Mouse (Mus musculus): ENCODE measurements around the gene Tln1. TPM values are rescaled to one million over a fixed set of nuclear protein-coding genes. Genes with fewer than 3 reads are reported as not detected.
"Not testable (repeated sequence)": the region's sequence is repeated elsewhere in the genome, so short reads cannot be mapped to it uniquely, and the experiment has no call there.

Gene Tln1
- polyA plus RNA-seq, 1 experiment from 2014 or later, result 66.2 TPM

GRCm38 (mm10) chr4:43558631-43559356 is 3.7 kb downstream of the Tln1 start:
- peak overlapping the region; percentile 32 for H3K4me2 ChIP-seq
- WGBS, result 25% methylated on average over 13 of the region's 13 CpGs
- peaks cover 28% of the 10 kb centered on the region for H3K36me3 ChIP-seq
- H3K27me3 ChIP-seq, result no peaks in the 10 kb centered on the region
- peaks cover 43% of the 10 kb centered on the region for H3K4me1 ChIP-seq (replicated peaks)
- no peaks in the 10 kb centered on the region for H3K9me3 ChIP-seq
- H3K27ac ChIP-seq (replicated peaks), result peak overlapping the region; percentile 11; the same call in 1 of the 2 replicates
- H3K4me3 ChIP-seq, result no peak overlapping the region
- no peak for ATAC-seq (ENCODE audit: low FRiP score, low read depth)
- H3K9ac ChIP-seq, result no peak overlapping the region

- Histone ChIP-seq H3K4me2 (peak overlapping the region; percentile 32), H3K9me3 (no peaks in the 10 kb centered on the region), H3K9ac (no peak overlapping the region), H3K27me3 (no peaks in the 10 kb centered on the region), H3K27ac (replicated peaks) (no peak overlapping the region), H3K36me3 (peaks cover 33% of the 10 kb centered on the region), H3K4me3 (no peak overlapping the region), H3K4me1 (replicated peaks) (peaks cover 37% of the 10 kb centered on the region)
- no peak for ATAC-seq (ENCODE audit: low FRiP score, low read depth)
- 41% methylated on average over 5 of the region's 5 CpGs for WGBS
These were observed 4.4 kb downstream of the Tln1 start for GRCm38 (mm10) chr4:43558028-43558630.

- H3K9ac ChIP-seq, result no peak overlapping the region
- H3K36me3 ChIP-seq, result peaks cover 53% of the 10 kb centered on the region
- H3K27ac ChIP-seq (replicated peaks), result no peak overlapping the region
- 97% methylated on average over 7 of the region's 7 CpGs for WGBS
- no peaks in the 10 kb centered on the region for H3K9me3 ChIP-seq
- H3K4me3 ChIP-seq, result no peak overlapping the region
- no peak for ATAC-seq (ENCODE audit: low FRiP score, low read depth)
- no peak overlapping the region for H3K4me2 ChIP-seq
- H3K4me1 ChIP-seq (replicated peaks), result peaks cover 27% of the 10 kb centered on the region
- H3K27me3 ChIP-seq, result no peaks in the 10 kb centered on the region
These were observed 6.6 kb downstream of the Tln1 start for GRCm38 (mm10) chr4:43555926-43556325.

- no peak overlapping the region for H3K27ac ChIP-seq (replicated peaks)
- no peak overlapping the region for H3K4me3 ChIP-seq
These were observed 8.6 kb downstream of the Tln1 start for GRCm38 (mm10) chr4:43553891-43554290.

GRCm38 (mm10) chr4:43552437-43552836 is 10.1 kb downstream of the Tln1 start:
- H3K4me3 ChIP-seq, result no peak overlapping the region
- no peak overlapping the region for H3K9ac ChIP-seq
- 90% methylated on average over 5 of the region's 5 CpGs for WGBS
- H3K4me2 ChIP-seq, result no peak overlapping the region
- H3K27ac ChIP-seq (replicated peaks), result no peak overlapping the region
- no peak for ATAC-seq (ENCODE audit: low FRiP score, low read depth)
- no peaks in the 10 kb centered on the region for H3K27me3 ChIP-seq
- H3K9me3 ChIP-seq, result no peaks in the 10 kb centered on the region
- no peaks in the 10 kb centered on the region for H3K4me1 ChIP-seq (replicated peaks)
- peaks cover 87% of the 10 kb centered on the region for H3K36me3 ChIP-seq

More at GRCm38 (mm10) chr4:43553891-43554290, 8.6 kb downstream of the Tln1 start:
- Histone ChIP-seq H3K27me3 (no peaks in the 10 kb centered on the region), H3K9ac (no peak overlapping the region), H3K4me1 (replicated peaks) (peaks cover 8% of the 10 kb centered on the region), H3K4me2 (no peak overlapping the region), H3K9me3 (no peaks in the 10 kb centered on the region), H3K36me3 (peaks cover 73% of the 10 kb centered on the region)
- no peak for ATAC-seq (ENCODE audit: low FRiP score, low read depth)

- H3K36me3 ChIP-seq, result peaks cover 93% of the 10 kb centered on the region
- H3K4me1 ChIP-seq (replicated peaks); H3K4me2 ChIP-seq; H3K4me3 ChIP-seq; H3K27me3 ChIP-seq; H3K9me3 ChIP-seq; ATAC-seq (ENCODE audit: low FRiP score, low read depth); H3K27ac ChIP-seq (replicated peaks); H3K9ac ChIP-seq: not testable (repeated sequence)
- 87% methylated on average over 6 of the region's 6 CpGs for WGBS
These were observed 10.6 kb downstream of the Tln1 start for GRCm38 (mm10) chr4:43551854-43552253.

GRCm38 (mm10) chr4:43549055-43549454 is 13.4 kb downstream of the Tln1 start:
- ATAC-seq (ENCODE audit: low FRiP score, low read depth), result no peak
- H3K4me1 ChIP-seq (replicated peaks), result no peaks in the 10 kb centered on the region
- H3K36me3 ChIP-seq, result peaks cover 97% of the 10 kb centered on the region
- no peaks in the 10 kb centered on the region for H3K27me3 ChIP-seq
- 93% methylated on average over 12 of the region's 12 CpGs for WGBS
- H3K9ac ChIP-seq, result no peak overlapping the region
- H3K27ac ChIP-seq (replicated peaks), result no peak overlapping the region
- H3K4me3 ChIP-seq, result no peak overlapping the region
- no peaks in the 10 kb centered on the region for H3K9me3 ChIP-seq
- no peak overlapping the region for H3K4me2 ChIP-seq

GRCm38 (mm10) chr4:43547160-43547559 is 15.3 kb downstream of the Tln1 start:
- no peak overlapping the region for H3K27ac ChIP-seq (replicated peaks)
- H3K9me3 ChIP-seq, result no peaks in the 10 kb centered on the region
- H3K27me3 ChIP-seq, result no peaks in the 10 kb centered on the region
- H3K36me3 ChIP-seq, result peaks cover 97% of the 10 kb centered on the region
- no peak overlapping the region for H3K4me2 ChIP-seq
- 92% methylated on average over 8 of the region's 8 CpGs for WGBS
- no peak overlapping the region for H3K4me3 ChIP-seq
- no peaks in the 10 kb centered on the region for H3K4me1 ChIP-seq (replicated peaks)
- no peak for ATAC-seq (ENCODE audit: low FRiP score, low read depth)
- no peak overlapping the region for H3K9ac ChIP-seq

GRCm38 (mm10) chr4:43546375-43547047 is 16.0 kb downstream of the Tln1 start:
- Histone ChIP-seq H3K4me3 (no peak overlapping the region), H3K9me3 (no peaks in the 10 kb centered on the region), H3K36me3 (peaks cover 98% of the 10 kb centered on the region), H3K9ac (no peak overlapping the region), H3K4me1 (replicated peaks) (no peaks in the 10 kb centered on the region), H3K27ac (replicated peaks) (no peak overlapping the region), H3K4me2 (no peak overlapping the region), H3K27me3 (no peaks in the 10 kb centered on the region)
- no peak for ATAC-seq (ENCODE audit: low FRiP score, low read depth)
- 88% methylated on average over 12 of the region's 12 CpGs for WGBS

- no peak overlapping the region for H3K27ac ChIP-seq (replicated peaks)
- H3K4me2 ChIP-seq, result no peak overlapping the region
- no peaks in the 10 kb centered on the region for H3K27me3 ChIP-seq
- ATAC-seq (ENCODE audit: low FRiP score, low read depth), result no peak
- H3K36me3 ChIP-seq, result peaks cover 96% of the 10 kb centered on the region
- H3K9ac ChIP-seq, result no peak overlapping the region
- no peaks in the 10 kb centered on the region for H3K4me1 ChIP-seq (replicated peaks)
- H3K9me3 ChIP-seq, result no peaks in the 10 kb centered on the region
- no peak overlapping the region for H3K4me3 ChIP-seq
- 98% methylated on average over 3 of the region's 3 CpGs for WGBS
These were observed 20.4 kb downstream of the Tln1 start for GRCm38 (mm10) chr4:43542044-43542443.

- WGBS, result 91% methylated on average over 9 of the region's 9 CpGs
- no peaks in the 10 kb centered on the region for H3K4me1 ChIP-seq (replicated peaks)
- peaks cover 91% of the 10 kb centered on the region for H3K36me3 ChIP-seq
These were observed 26.5 kb downstream of the Tln1 start for GRCm38 (mm10) chr4:43536031-43536430.

GRCm38 (mm10) chr4:43535628-43536027 is 26.9 kb downstream of the Tln1 start:
- no peak overlapping the region for H3K4me2 ChIP-seq
- peaks cover 88% of the 10 kb centered on the region for H3K36me3 ChIP-seq
- no peak overlapping the region for H3K9ac ChIP-seq
- no peak overlapping the region for H3K4me3 ChIP-seq
- 97% methylated on average over 8 of the region's 8 CpGs for WGBS
- no peak for ATAC-seq (ENCODE audit: low FRiP score, low read depth)
- no peak overlapping the region for H3K27ac ChIP-seq (replicated peaks)
- H3K4me1 ChIP-seq (replicated peaks), result no peaks in the 10 kb centered on the region
- H3K27me3 ChIP-seq, result no peaks in the 10 kb centered on the region
- no peaks in the 10 kb centered on the region for H3K9me3 ChIP-seq

More at GRCm38 (mm10) chr4:43536031-43536430, 26.5 kb downstream of the Tln1 start:
- ATAC-seq (ENCODE audit: low FRiP score, low read depth), result no peak
- Histone ChIP-seq H3K27me3 (no peaks in the 10 kb centered on the region), H3K27ac (replicated peaks) (no peak overlapping the region), H3K4me3 (no peak overlapping the region), H3K9ac (no peak overlapping the region), H3K4me2 (no peak overlapping the region), H3K9me3 (no peaks in the 10 kb centered on the region)

Data from hindbrain, embryonic 15.5 days (tissue).